Mouse (Mus musculus) lung, postnatal 0 days (tissue): Measurements from ENCODE around the gene Chchd1. TPM values are rescaled to one million over a fixed set of nuclear protein-coding genes. Genes with fewer than 3 reads are reported as not detected.

Experiments
- ATAC-seq: fragments of 200-750 bp; cut with Nextera tagmentation; 2 replicates; pipeline ENCODE4 v1.8.0; 2017; ENCODE audit warnings: moderate library complexity
- DNase-seq: peaks from one replicate; pipeline ENCODE4 v3.0.0-alpha.2; 2016; ENCODE audit warnings: low spot score
- H3K27ac ChIP-seq: fragments of 300-500 bp; sonication (generic); 2 replicates; pipeline ENCODE4 v1.5.1; 2014; ENCODE audit warnings: antibody characterized with exemption, mild to moderate bottlenecking, low read length, mixed read lengths
- H3K27me3 ChIP-seq: fragments of 300-500 bp; sonication (generic); replicated peaks from 2 replicates; pipeline ENCODE4 v1.6.1; 2014; ENCODE audit warnings: low read length, mixed read lengths; ENCODE audit not compliant: insufficient read depth
- H3K36me3 ChIP-seq: fragments of 300-500 bp; sonication (generic); 2 replicates; pipeline ENCODE4 v1.6.1; 2014; ENCODE audit warnings: low read length, mixed read lengths; ENCODE audit not compliant: insufficient read depth
- H3K4me1 ChIP-seq: fragments of 300-500 bp; sonication (generic); 2 replicates; pipeline ENCODE4 v1.6.1; 2014; ENCODE audit warnings: antibody characterized with exemption, low read depth, low read length, mixed read lengths; ENCODE audit not compliant: insufficient read depth
- H3K4me2 ChIP-seq: fragments of 300-500 bp; sonication (generic); replicated peaks from 2 replicates; pipeline ENCODE4 v1.6.1; 2014; ENCODE audit warnings: low read depth, mild to moderate bottlenecking, low read length, moderate library complexity, mixed read lengths
- H3K4me3 ChIP-seq: fragments of 300-500 bp; sonication (generic); 2 replicates; pipeline ENCODE4 v1.5.1; 2014; ENCODE audit warnings: low read depth, low read length
- H3K9ac ChIP-seq: fragments of 300-500 bp; sonication (generic); replicated peaks from 2 replicates; pipeline ENCODE4 v1.6.1; 2014; ENCODE audit warnings: low read depth, mild to moderate bottlenecking
- H3K9me3 ChIP-seq: fragments of 300-500 bp; sonication (generic); 2 replicates; pipeline ENCODE4 v1.6.1; 2016; ENCODE audit warnings: low read length, mixed read lengths
- CTCF ChIP-seq: IDR thresholded peaks from 2 replicates; pipeline ENCODE4 v1.5.1; 2016; ENCODE audit warnings: antibody characterized with exemption, mild to moderate bottlenecking
- EP300 ChIP-seq: IDR thresholded peaks from 2 replicates; pipeline ENCODE4 v1.6.1; 2016; ENCODE audit warnings: antibody characterized with exemption, mild to moderate bottlenecking, control low read depth
- WGBS: fragments of 180-500 bp; shearing (Covaris S2); extraction: QIAGEN DNeasy Blood & Tissue Kit; methylation state at CpG from one replicate; pipeline ENCODE4 v1.1.7; 2014; 5-methylcytosine and 5-hydroxymethylcytosine counted together
- microRNA-seq: library from miRNA; unstranded; fragments of <30 nt; microRNA quantifications from one replicate; pipeline ENCODE4, GENCODE M21; 2016
- polyA plus RNA-seq: library from polyadenylated mRNA; unstranded; fragments of >200 nt; fragmentation: Nextera tagmentation; extraction: Ambion mirVana; gene quantifications from 2 replicates; pipeline ENCODE4 v1.2.1, GENCODE M21; 2015

The Chchd1 gene
- polyA plus RNA-seq, 1 experiment from 2014 or later, result 109 TPM

DNA sequence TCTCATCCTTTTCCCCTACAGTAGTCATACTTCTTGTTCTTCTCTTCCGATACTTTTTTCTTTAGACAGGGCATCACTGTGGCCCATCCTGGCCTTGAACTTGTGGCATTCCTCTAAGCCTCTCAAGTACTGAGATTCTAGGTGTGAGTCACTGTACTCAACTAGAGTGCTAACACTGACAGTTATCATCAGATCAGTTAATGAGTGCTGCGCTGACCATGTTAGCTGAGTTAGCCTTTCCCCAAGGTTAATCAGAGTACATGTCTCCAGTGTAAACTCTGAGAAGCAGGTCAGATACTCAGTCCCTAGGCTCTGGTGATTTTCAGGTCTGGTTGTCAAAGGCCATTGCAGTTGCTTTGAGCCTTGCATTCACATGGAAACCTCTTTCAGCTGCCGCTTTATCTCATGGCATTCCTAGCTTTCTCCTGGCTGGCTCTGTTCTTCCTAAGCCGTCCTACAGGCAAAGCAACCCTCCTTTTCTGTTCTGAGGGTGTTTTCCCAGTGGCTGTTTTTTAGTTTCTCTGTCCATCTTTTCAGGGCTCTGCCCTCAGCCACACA lies 46.8 kb downstream of the Chchd1 start:
- ATAC-seq (no peak), DNase-seq (no peak)
- no peak overlapping the region for H3K4me2 ChIP-seq
- H3K9me3 ChIP-seq, result no peaks in the 10 kb centered on the region
- no peak overlapping the region for H3K4me3 ChIP-seq
- H3K9ac ChIP-seq, result no peak overlapping the region
- H3K36me3 ChIP-seq, result peaks cover 3% of the 10 kb centered on the region; the same call in 1 of the 2 replicates
- WGBS, result 86% methylated on average over 4 of the region's 4 CpGs
- H3K4me1 ChIP-seq, result no peaks in the 10 kb centered on the region
- H3K27ac ChIP-seq, result no peak overlapping the region
- TF ChIP-seq CTCF (no peak), EP300 (no peak)
- H3K27me3 ChIP-seq, result no peaks in the 10 kb centered on the region

DNA sequence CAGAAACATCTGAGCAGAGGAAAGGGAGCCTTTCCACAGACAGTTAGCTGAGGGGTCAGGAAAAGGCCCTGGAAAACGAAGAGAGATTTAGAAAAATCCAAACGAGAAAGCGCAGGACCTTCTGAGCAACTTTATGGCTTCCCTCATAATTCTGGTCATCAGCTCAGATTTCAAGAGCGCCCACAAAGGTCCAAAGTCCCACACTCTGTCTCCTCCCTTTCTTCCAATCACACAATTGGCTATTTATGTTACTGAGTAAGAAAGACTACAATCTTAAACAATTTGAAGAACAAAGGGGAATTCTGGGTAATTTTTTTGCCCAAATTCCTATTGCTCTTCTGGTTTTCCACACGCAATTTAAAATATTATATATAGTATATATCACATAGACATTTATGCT lies 47.7 kb downstream of the Chchd1 start:
- no peak overlapping the region for H3K27ac ChIP-seq
- no peak overlapping the region for H3K4me3 ChIP-seq
- H3K36me3 ChIP-seq, result peaks cover 6% of the 10 kb centered on the region; the same call in 1 of the 2 replicates
- H3K4me1 ChIP-seq, result no peaks in the 10 kb centered on the region
- no peaks in the 10 kb centered on the region for H3K27me3 ChIP-seq
- TF ChIP-seq CTCF (no peak), EP300 (no peak)
- H3K4me2 ChIP-seq, result no peak overlapping the region
- ATAC-seq (no peak), DNase-seq (no peak)
- WGBS, result 84% methylated on average over 5 of the region's 5 CpGs
- no peaks in the 10 kb centered on the region for H3K9me3 ChIP-seq
- no peak overlapping the region for H3K9ac ChIP-seq

DNA sequence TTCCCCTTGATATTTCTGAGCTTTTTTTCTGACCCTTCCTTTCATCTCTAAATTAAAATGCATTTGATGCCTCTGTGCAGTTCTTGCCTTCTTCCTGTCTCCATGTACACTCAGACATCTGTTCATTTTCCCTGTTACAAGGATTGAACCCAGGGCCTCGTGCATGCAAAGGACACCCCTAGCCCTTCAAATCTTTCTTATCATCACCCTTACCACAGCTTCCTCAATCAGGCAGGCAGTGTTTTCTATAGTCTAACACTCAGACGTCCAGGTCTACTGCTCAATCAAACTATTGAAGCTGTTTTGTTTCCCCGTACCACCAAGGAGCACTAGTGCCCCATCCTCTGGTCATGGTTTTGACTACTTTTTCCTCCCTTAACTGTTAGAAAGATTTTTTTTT lies 51.0 kb downstream of the Chchd1 start:
- no peak overlapping the region for H3K27ac ChIP-seq
- DNase-seq, result no peak
- WGBS, result 66% methylated on average over 3 of the region's 3 CpGs
- no peak for ATAC-seq
- peaks cover 18% of the 10 kb centered on the region; the same call in 1 of the 2 replicates for H3K36me3 ChIP-seq
- no peaks in the 10 kb centered on the region for H3K9me3 ChIP-seq
- H3K4me3 ChIP-seq, result no peak overlapping the region
- no peaks in the 10 kb centered on the region for H3K4me1 ChIP-seq
- H3K9ac ChIP-seq, result no peak overlapping the region
- no peaks in the 10 kb centered on the region for H3K27me3 ChIP-seq
- TF ChIP-seq EP300, result no peak
- TF ChIP-seq CTCF, result no peak
- H3K4me2 ChIP-seq, result no peak overlapping the region

Small RNA genes lying within 50 kb of the gene (microRNA-seq; reads per million reads assigned to microRNA genes)
- gene Mir6946, result 2.7 reads per million, percentile 5 among the genes with 10 or more reads in this experiment

Other genes starting within 250 kb of the Chchd1 start
- 52.9 and 56.9 TPM in 2 replicates for gene Anxa7, start 222.9 kb upstream of the Chchd1 start, polyA plus RNA-seq
- 0.20 and 0.38 TPM in 2 replicates for gene Mss51, start 206.1 kb upstream of the Chchd1 start, polyA plus RNA-seq
- gene Ppp3cb, start 156.4 kb upstream of the Chchd1 start, polyA plus RNA-seq, result 24.2 and 26.6 TPM in 2 replicates
- 3.9 and 5.0 TPM in 2 replicates for gene Usp54, start 61.9 kb upstream of the Chchd1 start, polyA plus RNA-seq
- 0.38 and 0.40 TPM in 2 replicates for gene Myoz1, start 46.5 kb upstream of the Chchd1 start, polyA plus RNA-seq
- 0.63 and 0.96 TPM in 2 replicates for gene Synpo2l, start 34.7 kb upstream of the Chchd1 start, polyA plus RNA-seq
- gene Sec24c, start 28.7 kb upstream of the Chchd1 start, polyA plus RNA-seq, result 37.6 and 40.1 TPM in 2 replicates
- gene Fut11, start 8.0 kb upstream of the Chchd1 start, polyA plus RNA-seq, result 24.2 and 26.3 TPM in 2 replicates
- 21.7 and 24.1 TPM in 2 replicates for gene Zswim8, start 4.5 kb downstream of the Chchd1 start, polyA plus RNA-seq
- 12.9 and 15.6 TPM in 2 replicates for gene Ndst2, start 31.6 kb downstream of the Chchd1 start, polyA plus RNA-seq
- 36.6 and 40.2 TPM in 2 replicates for gene Camk2g, start 91.1 kb downstream of the Chchd1 start, polyA plus RNA-seq
- 1.0 and 1.7 TPM in 2 replicates for gene Plau, start 133.7 kb downstream of the Chchd1 start, polyA plus RNA-seq
- gene Vcl, start 226.4 kb downstream of the Chchd1 start, polyA plus RNA-seq, result 42.8 and 60.1 TPM in 2 replicates